Mouse (Mus musculus) embryonic fibroblast, embryonic 13.5 days (primary cell): Measurements from ENCODE around the gene Tmem19. TPM values are rescaled to one million over a fixed set of nuclear protein-coding genes. Genes with fewer than 3 reads are reported as not detected.
A peak's percentile ranks its signal among the peaks of the same experiment; 100 is the strongest.

Source experiments
- H3K27ac ChIP-seq: 2 replicates; pipeline ENCODE4 v1.5.1; 2012; ENCODE audit warnings: low read length, control low read depth, inconsistent platforms; ENCODE audit not compliant: insufficient read depth
- H3K4me1 ChIP-seq: 2 replicates; pipeline ENCODE4 v1.6.1; 2011; ENCODE audit warnings: low read length; ENCODE audit not compliant: control insufficient read depth, insufficient read depth
- H3K4me3 ChIP-seq: 2 replicates; pipeline ENCODE4 v1.5.1; 2011; ENCODE audit warnings: mild to moderate bottlenecking, control low read depth, low read length; ENCODE audit not compliant: insufficient read depth
- CTCF ChIP-seq: IDR thresholded peaks from 2 replicates; pipeline ENCODE4 v1.5.1; 2011; ENCODE audit warnings: mild to moderate bottlenecking, control low read depth, low read length, moderate library complexity, borderline replicate concordance; ENCODE audit not compliant: insufficient read depth
- POLR2A ChIP-seq: IDR thresholded peaks from 2 replicates; pipeline ENCODE4 v1.6.1; 2011; ENCODE audit warnings: low read depth, mild to moderate bottlenecking, control low read depth, low read length, moderate library complexity
- polyA plus RNA-seq: library from polyadenylated mRNA; stranded (reverse); fragments of >200 nt; gene quantifications from 2 replicates; pipeline ENCODE4 v1.2.4, GENCODE M21; 2011; ENCODE audit warnings: low read depth; ENCODE audit not compliant: missing spikeins, insufficient read length

Tmem19 gene
- polyA plus RNA-seq, 1 experiment = 40.7 TPM

- Histone ChIP-seq H3K27ac (peak overlapping the region; percentile 37), H3K4me1 (peaks cover 3% of the 10 kb centered on the region), H3K4me3 (peak overlapping the region; percentile 97)
- no peak for TF ChIP-seq POLR2A
- no peak for TF ChIP-seq CTCF
Observed at GRCm38 (mm10) chr10:115314287-115314581, 48.1 kb downstream of the Tmem19 start.

GRCm38 (mm10) chr10:115313641-115314286 is 48.5 kb downstream of the Tmem19 start:
- no peak for TF ChIP-seq CTCF
- 0 out of 2 replicates have a peak, but pooled peaks have one; percentile 19 for TF ChIP-seq POLR2A
- H3K27ac ChIP-seq = no peak overlapping the region
- peak overlapping the region; percentile 97 for H3K4me3 ChIP-seq
- H3K4me1 ChIP-seq = peaks cover 3% of the 10 kb centered on the region

- Histone ChIP-seq H3K4me1 (peaks cover 3% of the 10 kb centered on the region), H3K27ac (no peak overlapping the region), H3K4me3 (no peak overlapping the region)
- TF ChIP-seq CTCF (no peak), POLR2A (no peak)
Observed at GRCm38 (mm10) chr10:115312732-115313131, 49.6 kb downstream of the Tmem19 start.

- TF ChIP-seq POLR2A = no peak
- TF ChIP-seq CTCF = no peak
Observed at GRCm38 (mm10) chr10:115312194-115312593, 50.1 kb downstream of the Tmem19 start.

GRCm38 (mm10) chr10:115311263-115311965 is 50.9 kb downstream of the Tmem19 start:
- no peak for TF ChIP-seq POLR2A
- no peak for TF ChIP-seq CTCF
- peaks cover 10% of the 10 kb centered on the region for H3K4me1 ChIP-seq
- H3K27ac ChIP-seq = no peak overlapping the region

More at GRCm38 (mm10) chr10:115312194-115312593, 50.1 kb downstream of the Tmem19 start:
- Histone ChIP-seq H3K27ac (no peak overlapping the region), H3K4me1 (peaks cover 7% of the 10 kb centered on the region), H3K4me3 (no peak overlapping the region)

GRCm38 (mm10) chr10:115309191-115309590 is 53.1 kb downstream of the Tmem19 start:
- TF ChIP-seq CTCF = no peak
- TF ChIP-seq POLR2A = no peak
- Histone ChIP-seq H3K4me3 (no peak overlapping the region), H3K4me1 (peaks cover 10% of the 10 kb centered on the region), H3K27ac (no peak overlapping the region)

More at GRCm38 (mm10) chr10:115311263-115311965, 50.9 kb downstream of the Tmem19 start:
- no peak overlapping the region for H3K4me3 ChIP-seq

GRCm38 (mm10) chr10:115307331-115307875 is 54.9 kb downstream of the Tmem19 start:
- no peak for TF ChIP-seq CTCF
- TF ChIP-seq POLR2A = no peak
- no peak overlapping the region for H3K27ac ChIP-seq
- H3K4me3 ChIP-seq = no peak overlapping the region
- peaks cover 8% of the 10 kb centered on the region for H3K4me1 ChIP-seq

GRCm38 (mm10) chr10:115298683-115299082 is 63.6 kb downstream of the Tmem19 start:
- no peak overlapping the region for H3K27ac ChIP-seq
- no peak overlapping the region for H3K4me3 ChIP-seq
- no peaks in the 10 kb centered on the region; the same call in 1 of the 2 replicates for H3K4me1 ChIP-seq
- TF ChIP-seq POLR2A (no peak), CTCF (no peak)

GRCm38 (mm10) chr10:115297582-115297981 is 64.7 kb downstream of the Tmem19 start:
- H3K27ac ChIP-seq = no peak overlapping the region
- TF ChIP-seq POLR2A (no peak), CTCF (no peak)

More at GRCm38 (mm10) chr10:115297582-115297981, 64.7 kb downstream of the Tmem19 start:
- H3K4me3 ChIP-seq = no peak overlapping the region
- no peaks in the 10 kb centered on the region; the same call in 1 of the 2 replicates for H3K4me1 ChIP-seq
